Mouse (Mus musculus) CH12.LX (cell line): ENCODE measurements at regions not wholly inside any gene's neighbourhood (a gene's known extent, or its start where the extent isn't known, plus 50 kb on each side); places are given as distances from the start of the nearest gene placed in this dataset.

Experiments
- DNase-seq: peaks from one replicate; pipeline ENCODE4 v3.0.0-alpha.2; 2013; ENCODE audit errors: extremely low read depth
- H3K27ac ChIP-seq: 2 replicates; pipeline ENCODE4 v1.5.1; 2012; ENCODE audit warnings: low read depth, mild to moderate bottlenecking, control low read depth, moderate library complexity; ENCODE audit not compliant: insufficient read depth
- H3K27me3 ChIP-seq: replicated peaks from 2 replicates; pipeline ENCODE3; 2012; ENCODE audit warnings: inconsistent platforms
- H3K36me3 ChIP-seq, 2 experiments: replicated peaks in 1 of 2; 2 replicates each; pipeline versions ENCODE3 to v1.6.1; 2012; ENCODE audit warnings: inconsistent platforms in 1 of 2, low read length in 1 of 2, mild to moderate bottlenecking in 1 of 2, mixed read lengths in 1 of 2, moderate library complexity in 1 of 2; ENCODE audit not compliant: control insufficient read depth in 1 of 2, insufficient read depth in 1 of 2
- H3K4me1 ChIP-seq, 2 experiments: 2 replicates each; pipeline ENCODE4 v1.6.1; 2012; ENCODE audit warnings: inconsistent platforms in 1 of 2, moderate library complexity in 1 of 2; ENCODE audit not compliant: insufficient read depth in 2 of 2, control insufficient read depth in 1 of 2
- H3K4me2 ChIP-seq: 2 replicates; pipeline ENCODE4 v1.6.1; 2012; ENCODE audit warnings: low read depth, mild to moderate bottlenecking, control low read depth; ENCODE audit not compliant: poor library complexity, insufficient read depth, severe bottlenecking
- H3K4me3 ChIP-seq, 3 experiments: fragments of 150-350 bp in 1 of 3; sonication (generic) in 1 of 3; replicated peaks in 1 of 3; 2 replicates each; pipeline versions ENCODE3 to v1.5.1; 2011 to 2012; ENCODE audit warnings: low read depth in 2 of 3, low read length in 2 of 3, mild to moderate bottlenecking in 2 of 3, moderate library complexity in 2 of 3, control low read depth in 1 of 3, improper control_type of control experiment in 1 of 3, inconsistent platforms in 1 of 3, mixed read lengths in 1 of 3; ENCODE audit not compliant: poor library complexity in 1 of 3
- H3K79me2 ChIP-seq: replicated peaks from 2 replicates; pipeline ENCODE4 v1.6.1; 2012; ENCODE audit warnings: mild to moderate bottlenecking, moderate library complexity; ENCODE audit not compliant: control insufficient read depth, poor library complexity, insufficient read depth, severe bottlenecking; ENCODE audit errors: extremely low read depth
- H3K9ac ChIP-seq: 2 replicates; pipeline ENCODE4 v1.6.1; 2012; ENCODE audit warnings: low read depth, mild to moderate bottlenecking, control low read depth, moderate library complexity; ENCODE audit not compliant: insufficient read depth
- H3K9me3 ChIP-seq: replicated peaks from 2 replicates; pipeline ENCODE3; 2012; ENCODE audit warnings: low read length, inconsistent platforms, mixed read lengths
- BHLHE40 ChIP-seq: IDR thresholded peaks from 2 replicates; pipeline ENCODE4 v1.6.1; 2011; ENCODE audit warnings: mild to moderate bottlenecking, low read depth, low read length, improper control_type of control experiment
- CTCF ChIP-seq, 2 experiments: IDR thresholded peaks in 1 of 2; conservative IDR thresholded peaks in 1 of 2; 2 replicates each; pipeline ENCODE4 v1.5.1; 2011 to 2012; ENCODE audit warnings: low read depth in 2 of 2, low read length in 2 of 2, improper control_type of control experiment in 1 of 2, inconsistent platforms in 1 of 2, mild to moderate bottlenecking in 1 of 2, moderate library complexity in 1 of 2
- E2F4 ChIP-seq: IDR thresholded peaks from 2 replicates; pipeline ENCODE4 v1.6.1; 2011; ENCODE audit warnings: low read depth, low read length, improper control_type of control experiment; ENCODE audit not compliant: insufficient replicate concordance
- ETS1 ChIP-seq: conservative IDR thresholded peaks from 2 replicates; pipeline ENCODE4 v1.6.1; 2012; ENCODE audit warnings: low read depth, mild to moderate bottlenecking, inconsistent platforms, low read length, improper control_type of control experiment, moderate library complexity
- KAT2A ChIP-seq: IDR thresholded peaks from 2 replicates; pipeline ENCODE4 v1.6.1; 2012; ENCODE audit warnings: low read length, improper control_type of control experiment, inconsistent platforms; ENCODE audit not compliant: insufficient replicate concordance
- MAX ChIP-seq: IDR thresholded peaks from 2 replicates; pipeline ENCODE4 v1.6.1; 2011; ENCODE audit warnings: low read length, improper control_type of control experiment
- MAZ ChIP-seq: IDR thresholded peaks from 2 replicates; pipeline ENCODE4 v1.6.1; 2012; ENCODE audit warnings: low read depth, mild to moderate bottlenecking, inconsistent platforms, low read length, improper control_type of control experiment, moderate library complexity
- MXI1 ChIP-seq: IDR thresholded peaks from 2 replicates; pipeline ENCODE4 v1.6.1; 2011; ENCODE audit warnings: mild to moderate bottlenecking, low read depth, low read length, improper control_type of control experiment
- MYC ChIP-seq: IDR thresholded peaks from 2 replicates; pipeline ENCODE4 v1.6.1; 2011; ENCODE audit warnings: low read depth, mild to moderate bottlenecking, improper control_type of control experiment, low read length
- NRF1 ChIP-seq: IDR thresholded peaks from 2 replicates; pipeline ENCODE4 v1.6.1; 2014; ENCODE audit warnings: low read depth, mild to moderate bottlenecking, inconsistent platforms, low read length, improper control_type of control experiment, moderate library complexity
- PAX5 ChIP-seq: IDR thresholded peaks from 2 replicates; pipeline ENCODE4 v1.6.1; 2012; ENCODE audit warnings: low read length, inconsistent platforms, mixed read lengths
- POLR2A ChIP-seq: IDR thresholded peaks from 2 replicates; pipeline ENCODE4 v1.6.1; 2011; ENCODE audit warnings: low read depth, mild to moderate bottlenecking, improper control_type of control experiment, low read length
- POLR2AphosphoS2 ChIP-seq: IDR thresholded peaks from 2 replicates; pipeline ENCODE4 v1.6.1; 2011; ENCODE audit warnings: low read depth, low read length, improper control_type of control experiment
- RCOR1 ChIP-seq: conservative IDR thresholded peaks from 2 replicates; pipeline ENCODE4 v1.6.1; 2012; ENCODE audit warnings: low read depth, mild to moderate bottlenecking, inconsistent platforms, low read length, improper control_type of control experiment
- SMC3 ChIP-seq: IDR thresholded peaks from 2 replicates; pipeline ENCODE4 v1.6.1; 2011; ENCODE audit warnings: low read depth, low read length, improper control_type of control experiment
- TBP ChIP-seq: conservative IDR thresholded peaks from 2 replicates; pipeline ENCODE4 v1.6.1; 2011; ENCODE audit warnings: low read depth, low read length, improper control_type of control experiment
- TCF12 ChIP-seq: IDR thresholded peaks from 2 replicates; pipeline ENCODE4 v1.6.1; 2014; ENCODE audit warnings: low read depth, mild to moderate bottlenecking, inconsistent platforms, low read length, improper control_type of control experiment
- UBTF ChIP-seq: IDR thresholded peaks from 2 replicates; pipeline ENCODE4 v1.6.1; 2012; ENCODE audit warnings: low read depth, mild to moderate bottlenecking, inconsistent platforms, low read length, improper control_type of control experiment, moderate library complexity
- USF1 ChIP-seq: IDR thresholded peaks from 2 replicates; pipeline ENCODE4 v1.6.1; 2014; ENCODE audit warnings: low read depth, mild to moderate bottlenecking, inconsistent platforms, low read length, improper control_type of control experiment
- USF2 ChIP-seq: conservative IDR thresholded peaks from 2 replicates; pipeline ENCODE4 v1.6.1; 2011; ENCODE audit warnings: low read depth, low read length, improper control_type of control experiment
- ZC3H11A ChIP-seq: IDR thresholded peaks from 2 replicates; pipeline ENCODE4 v1.6.1; 2012; ENCODE audit warnings: low read depth, mild to moderate bottlenecking, inconsistent platforms, low read length, improper control_type of control experiment
- ZMIZ1 ChIP-seq: IDR thresholded peaks from 2 replicates; pipeline ENCODE4 v1.6.1; 2012; ENCODE audit warnings: low read depth, mild to moderate bottlenecking, inconsistent platforms, low read length, improper control_type of control experiment
- dilution Hi-C: fragments of 300-500 bp; cut with MboI; formaldehyde crosslinking; loops from 2 replicates; pipeline ENCODE4 v1.14.3; 2020; ENCODE audit warnings: low sequenced_read_pairs; ENCODE audit not compliant: extremely low pct_unique_long_range_greater_than_20kb, extremely low pct_ligation_motif_present
- in situ Hi-C: fragments of 300-500 bp; cut with MboI; formaldehyde crosslinking; loops from 3 replicates; pipeline ENCODE4 v1.14.3; 2019; ENCODE audit warnings: low sequenced_read_pairs, low pct_ligation_motif_present, low pct_unique_long_range_greater_than_20kb, mixed read lengths

GRCm38 (mm10) chr2:99060726-99061125, 393.6 kb upstream of the Gm10800 start:
- dilution Hi-C loops: no loop called here
- no peak overlapping the region for H3K9ac ChIP-seq
- TF ChIP-seq NRF1: no peak
- TF ChIP-seq MXI1: no peak
- no peak for TF ChIP-seq MYC
- TF ChIP-seq TBP: no peak
- TF ChIP-seq USF1: no peak
- TF ChIP-seq ETS1: no peak
- no peak for TF ChIP-seq MAZ
- TF ChIP-seq TCF12: no peak
- TF ChIP-seq PAX5: no peak
- TF ChIP-seq MAX: no peak
- TF ChIP-seq ZMIZ1: no peak
- no peak for TF ChIP-seq POLR2AphosphoS2
- TF ChIP-seq E2F4: no peak
- TF ChIP-seq CTCF (conservative IDR thresholded peaks at IDR 0.05 in 1 of 2, IDR thresholded peaks at IDR 0.05 in 1 of 2; ENCODE audit: low read depth in 2 of 2, low read length in 2 of 2): no peak
- TF ChIP-seq POLR2A: no peak
- TF ChIP-seq ZC3H11A: no peak
- no peak for TF ChIP-seq USF2
- TF ChIP-seq, all 38 proteins: peak for 0
- no peak for DNase-seq
- Histone ChIP-seq H3K27me3 (no peaks in the 10 kb centered on the region), H3K79me2 (no peaks in the 10 kb centered on the region), H3K27ac (no peak overlapping the region), H3K9me3 (peaks cover 16% of the 10 kb centered on the region), H3K4me1 (no peaks in the 10 kb centered on the region), H3K4me3 (no peak overlapping the region), H3K36me3 (no peaks in the 10 kb centered on the region), H3K4me2 (no peak overlapping the region)
- in situ Hi-C loops: no loop called here

GRCm38 (mm10) chr2:99046557-99047233, 379.6 kb upstream of the Gm10800 start:
- dilution Hi-C loops: no loop called here
- no peak for DNase-seq

More at GRCm38 (mm10) chr2:99046557-99047233, 379.6 kb upstream of the Gm10800 start:
- Histone ChIP-seq H3K9me3 (peaks cover 5% of the 10 kb centered on the region), H3K27ac (no peak overlapping the region), H3K4me2 (no peak overlapping the region), H3K79me2 (no peaks in the 10 kb centered on the region), H3K4me1 (no peaks in the 10 kb centered on the region), H3K36me3 (no peaks in the 10 kb centered on the region), H3K9ac (no peak overlapping the region), H3K4me3 (no peak overlapping the region), H3K27me3 (no peaks in the 10 kb centered on the region)
- in situ Hi-C loops: no loop called here
- no peak for TF ChIP-seq BHLHE40
- TF ChIP-seq MXI1: no peak
- TF ChIP-seq RCOR1: no peak
- TF ChIP-seq ZC3H11A: no peak
- TF ChIP-seq TCF12: no peak
- no peak for TF ChIP-seq KAT2A
- no peak for TF ChIP-seq SMC3
- no peak for TF ChIP-seq USF2
- TF ChIP-seq MYC: no peak
- TF ChIP-seq UBTF: no peak
- TF ChIP-seq ETS1: no peak
